Mouse (Mus musculus) spleen, adult 2 months (tissue): ENCODE measurements at regions not wholly inside any gene's neighbourhood (a gene's known extent, or its start where the extent isn't known, plus 50 kb on each side); places are given as distances from the start of the nearest gene placed in this dataset.

Experiments
- DNase-seq, 2 experiments: peaks; one replicate each; pipeline versions ENCODE4 v3.0.0 to v3.0.0-alpha.2; 2012 to 2021; ENCODE audit warnings: low spot score in 2 of 2, low read depth in 1 of 2
- H3K27ac ChIP-seq: fragments of 200-500 bp; 2 replicates; pipeline ENCODE4 v1.5.1; 2012; ENCODE audit warnings: low read length, inconsistent platforms; ENCODE audit not compliant: insufficient read depth
- H3K27me3 ChIP-seq: fragments of 200-500 bp; 2 replicates; pipeline ENCODE4 v1.6.1; 2012; ENCODE audit warnings: mild to moderate bottlenecking, moderate library complexity, low read length, inconsistent platforms; ENCODE audit not compliant: control insufficient read depth, insufficient read depth
- H3K36me3 ChIP-seq: fragments of 200-500 bp; 2 replicates; pipeline ENCODE4 v1.6.1; 2012; ENCODE audit warnings: mild to moderate bottlenecking, low read length, inconsistent platforms; ENCODE audit not compliant: control insufficient read depth, insufficient read depth
- H3K4me1 ChIP-seq: fragments of 200-500 bp; 2 replicates; pipeline ENCODE4 v1.6.1; 2011; ENCODE audit warnings: inconsistent platforms; ENCODE audit not compliant: control insufficient read depth, insufficient read depth, insufficient read length
- H3K4me3 ChIP-seq: fragments of 200-500 bp; 2 replicates; pipeline ENCODE4 v1.5.1; 2011; ENCODE audit warnings: mild to moderate bottlenecking, inconsistent platforms; ENCODE audit not compliant: insufficient read depth, insufficient read length; ENCODE audit errors: extremely low read depth
- CTCF ChIP-seq: fragments of 200-500 bp; IDR thresholded peaks from 2 replicates; pipeline ENCODE4 v1.5.1; 2011; ENCODE audit warnings: mild to moderate bottlenecking, inconsistent platforms; ENCODE audit not compliant: insufficient read depth, insufficient read length, insufficient replicate concordance; ENCODE audit errors: extremely low read depth
- POLR2A ChIP-seq: fragments of 200-500 bp; IDR thresholded peaks from 2 replicates; pipeline ENCODE4 v1.6.1; 2011; ENCODE audit warnings: low read depth, low read length, inconsistent platforms
- WGBS: fragments of 180-500 bp; shearing (Covaris S2); methylation state at CpG from one replicate; pipeline ENCODE4 v1.1.7; 2018; 5-methylcytosine and 5-hydroxymethylcytosine counted together

GRCm38 (mm10) chr8:109099671-109100070 is 394.2 kb upstream of the Pmfbp1 start:
- no peak for TF ChIP-seq CTCF
- Histone ChIP-seq H3K4me3 (no peak overlapping the region), H3K36me3 (no peaks in the 10 kb centered on the region), H3K27me3 (no peaks in the 10 kb centered on the region), H3K4me1 (no peaks in the 10 kb centered on the region), H3K27ac (no peak overlapping the region)
- 93% methylated on average over 15 of the region's 15 CpGs for WGBS
- no peak for DNase-seq

- H3K4me1 ChIP-seq = no peaks in the 10 kb centered on the region
- no peak for TF ChIP-seq CTCF
- no peak for TF ChIP-seq POLR2A
- H3K27me3 ChIP-seq = no peaks in the 10 kb centered on the region
- no peak overlapping the region for H3K4me3 ChIP-seq
- H3K27ac ChIP-seq = no peak overlapping the region
- no peaks in the 10 kb centered on the region for H3K36me3 ChIP-seq
- DNase-seq = no peak
- WGBS = 81% methylated on average over 5 of the region's 5 CpGs
These were observed 392.4 kb upstream of the Pmfbp1 start for GRCm38 (mm10) chr8:109101416-109101815.

- Histone ChIP-seq H3K4me1 (no peaks in the 10 kb centered on the region), H3K36me3 (no peaks in the 10 kb centered on the region), H3K27me3 (no peaks in the 10 kb centered on the region), H3K27ac (no peak overlapping the region), H3K4me3 (no peak overlapping the region)
- no peak for TF ChIP-seq POLR2A
- no peak for TF ChIP-seq CTCF
- DNase-seq = no peak
- whole genome bisulfite sequencing = 85% methylated on average over 6 of the region's 6 CpGs
These were observed 389.0 kb upstream of the Pmfbp1 start for GRCm38 (mm10) chr8:109104798-109105326.

GRCm38 (mm10) chr8:109105693-109106092 is 388.1 kb upstream of the Pmfbp1 start:
- 69% methylated on average over 6 of the region's 6 CpGs for WGBS
- Histone ChIP-seq H3K4me1 (no peaks in the 10 kb centered on the region), H3K27me3 (no peaks in the 10 kb centered on the region), H3K4me3 (no peak overlapping the region), H3K27ac (no peak overlapping the region), H3K36me3 (no peaks in the 10 kb centered on the region)
- TF ChIP-seq POLR2A (no peak), CTCF (no peak)
- no peak for DNase-seq

GRCm38 (mm10) chr8:109106971-109107370 is 386.9 kb upstream of the Pmfbp1 start:
- Histone ChIP-seq H3K36me3 (no peaks in the 10 kb centered on the region), H3K27me3 (no peaks in the 10 kb centered on the region), H3K4me3 (no peak overlapping the region), H3K27ac (no peak overlapping the region), H3K4me1 (no peaks in the 10 kb centered on the region)
- TF ChIP-seq POLR2A (no peak), CTCF (no peak)
- WGBS = 92% methylated on average over 9 of the region's 9 CpGs
- DNase-seq = no peak

GRCm38 (mm10) chr8:109107762-109108161 is 386.1 kb upstream of the Pmfbp1 start:
- Histone ChIP-seq H3K27ac (no peak overlapping the region), H3K36me3 (no peaks in the 10 kb centered on the region), H3K4me1 (no peaks in the 10 kb centered on the region), H3K27me3 (no peaks in the 10 kb centered on the region), H3K4me3 (no peak overlapping the region)
- no peak for DNase-seq
- TF ChIP-seq CTCF (no peak), POLR2A (no peak)
- 51% methylated on average over 12 of the region's 12 CpGs for WGBS

GRCm38 (mm10) chr8:109109390-109109789 is 384.4 kb upstream of the Pmfbp1 start:
- Histone ChIP-seq H3K4me3 (no peak overlapping the region), H3K36me3 (no peaks in the 10 kb centered on the region), H3K27me3 (no peaks in the 10 kb centered on the region), H3K27ac (no peak overlapping the region), H3K4me1 (no peaks in the 10 kb centered on the region)
- no peak for DNase-seq
- WGBS = 83% methylated on average over 4 of the region's 4 CpGs
- TF ChIP-seq CTCF (no peak), POLR2A (no peak)

- DNase-seq = no peak
- WGBS = 73% methylated on average over 6 of the region's 6 CpGs
- Histone ChIP-seq H3K4me1 (no peaks in the 10 kb centered on the region), H3K27ac (no peak overlapping the region), H3K36me3 (no peaks in the 10 kb centered on the region), H3K4me3 (no peak overlapping the region), H3K27me3 (no peaks in the 10 kb centered on the region)
- no peak for TF ChIP-seq CTCF
These were observed 372.1 kb upstream of the Pmfbp1 start for GRCm38 (mm10) chr8:109121776-109122175.
